Mouse (Mus musculus): ENCODE results near the gene Mcm3ap.

The Mcm3ap gene

DNA sequence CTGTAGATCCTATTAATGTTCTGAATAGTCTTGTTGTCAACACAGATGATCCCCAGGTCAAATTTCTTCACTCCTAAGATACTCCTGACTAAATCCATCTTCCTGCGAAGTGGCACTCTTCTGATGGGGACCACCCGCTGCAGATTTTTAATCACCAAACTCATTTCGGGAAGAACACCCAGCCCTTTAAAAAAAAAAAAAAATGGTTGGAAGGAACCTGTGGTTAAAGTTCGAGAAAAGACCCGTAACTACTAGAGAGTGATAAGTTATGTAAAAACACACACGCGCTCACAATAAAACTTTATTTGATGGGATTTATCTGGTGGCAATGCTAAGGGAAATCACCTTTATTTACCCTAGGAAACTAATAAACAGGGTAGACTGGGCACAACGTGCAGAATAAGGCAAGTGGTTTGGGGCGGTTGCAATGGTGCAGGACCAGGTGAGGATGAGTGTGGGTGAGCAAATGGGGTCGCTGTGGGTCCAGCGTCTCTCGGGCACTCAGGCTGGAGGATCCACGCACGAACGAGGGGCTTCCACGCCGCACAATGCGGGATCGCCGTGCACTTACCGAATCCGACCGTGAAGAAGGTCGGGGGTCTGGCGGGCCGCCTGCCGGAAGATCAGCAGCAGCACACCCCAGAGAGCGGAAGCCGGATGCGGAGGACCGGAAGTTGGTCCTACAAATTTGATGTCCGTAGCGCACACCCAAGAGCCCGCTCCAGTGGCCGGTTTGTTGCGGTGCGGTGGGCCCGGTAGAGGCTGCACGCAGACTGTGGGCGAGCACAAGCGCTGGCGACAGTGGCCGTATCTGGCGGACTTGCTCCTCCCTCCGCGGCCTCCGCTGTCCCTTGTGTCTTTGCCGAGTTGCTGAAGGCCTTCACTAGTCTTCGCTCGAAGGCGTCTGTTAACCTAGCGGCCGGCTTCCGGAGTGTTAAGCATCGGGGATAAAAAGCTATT, at the start of gene Mcm3ap, which contains the start of gene Ybey:
Gene Mcm3ap (plus strand): TSS at position 725 of the 960 bp plus-strand sequence.
Gene Ybey (minus strand): TSS at position 912 of the 960 bp plus-strand sequence.
- peak; percentile 76 for DNase-seq (ENCODE audit: low spot score)

DNA sequence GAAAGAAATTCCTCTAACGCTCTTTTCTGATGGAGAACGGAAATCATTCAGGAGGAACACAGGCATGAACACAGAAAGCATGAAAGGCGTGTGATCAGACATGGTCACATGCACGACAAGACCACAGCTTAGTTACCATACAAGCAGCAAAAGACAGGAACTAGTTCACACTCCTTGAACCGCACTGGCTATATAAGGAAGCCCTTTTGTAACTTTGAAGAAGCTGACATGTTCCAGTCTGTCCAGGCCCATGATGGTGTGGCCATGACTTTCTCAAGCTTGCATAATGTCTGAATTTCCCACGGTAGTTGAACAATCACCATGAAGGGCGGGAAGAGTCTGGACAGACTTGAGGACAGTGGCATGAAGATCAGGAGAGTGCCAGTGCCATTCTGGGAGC, 43.1 kb upstream of the Mcm3ap start:
- DNase-seq (ENCODE audit: low spot score), result no peak

DNA sequence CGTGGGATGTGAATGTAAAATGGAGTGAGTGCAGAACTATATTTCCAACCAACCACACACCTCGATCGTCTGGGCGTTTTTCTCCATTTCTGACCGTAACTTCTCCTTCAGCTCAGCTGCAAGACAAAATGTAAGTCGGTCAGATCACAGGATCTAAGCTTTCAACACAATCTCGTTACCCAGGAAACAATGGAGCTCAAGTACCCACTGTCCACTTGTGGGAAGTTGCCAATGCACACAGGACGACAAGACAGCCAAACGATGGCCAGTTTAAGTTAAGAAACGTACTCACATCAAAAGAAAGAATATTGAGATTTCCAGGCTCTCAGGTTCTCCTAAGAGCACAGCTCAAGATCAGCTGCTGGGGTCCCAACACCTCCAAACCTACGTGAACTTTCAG, 34.8 kb upstream of the Mcm3ap start:
- DNase-seq (ENCODE audit: low spot score), result no peak

DNA sequence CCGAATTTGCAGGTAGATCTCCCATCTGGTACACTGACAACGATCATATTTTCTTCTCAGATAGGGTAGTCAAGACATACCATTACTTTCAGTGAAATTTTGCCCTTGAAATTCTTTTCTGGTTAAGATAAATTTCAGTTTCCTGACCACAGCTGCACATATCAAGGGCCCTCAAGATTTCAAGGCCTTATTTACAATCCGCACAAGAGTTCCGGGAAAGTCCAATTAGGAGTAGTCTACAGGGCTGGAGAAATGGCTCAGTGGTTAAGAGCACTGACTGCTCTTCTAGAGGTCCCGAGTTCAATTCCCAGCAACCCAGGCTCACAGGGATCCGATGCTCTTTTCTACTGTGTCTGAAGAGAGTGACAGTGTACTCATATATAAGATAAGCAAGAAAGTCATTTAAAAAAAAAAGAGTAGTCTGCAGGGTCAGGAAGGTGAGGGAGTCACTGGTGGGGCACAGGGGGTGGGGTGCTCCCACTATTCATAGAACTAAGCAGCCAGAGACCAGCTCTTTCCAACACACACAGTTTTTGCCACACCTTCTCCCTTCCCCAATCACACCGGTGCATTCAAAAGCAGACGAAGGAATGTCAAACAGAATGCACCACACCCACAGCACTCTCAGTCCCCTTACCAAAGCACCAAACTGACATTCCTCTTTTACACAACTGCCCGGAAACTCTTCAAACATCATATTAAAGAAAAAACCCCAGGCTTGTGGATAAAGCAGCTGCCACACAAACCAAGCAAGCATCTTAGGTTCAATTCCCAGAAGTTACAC, 29.4 kb upstream of the Mcm3ap start:
- DNase-seq (ENCODE audit: low spot score), result no peak

DNA sequence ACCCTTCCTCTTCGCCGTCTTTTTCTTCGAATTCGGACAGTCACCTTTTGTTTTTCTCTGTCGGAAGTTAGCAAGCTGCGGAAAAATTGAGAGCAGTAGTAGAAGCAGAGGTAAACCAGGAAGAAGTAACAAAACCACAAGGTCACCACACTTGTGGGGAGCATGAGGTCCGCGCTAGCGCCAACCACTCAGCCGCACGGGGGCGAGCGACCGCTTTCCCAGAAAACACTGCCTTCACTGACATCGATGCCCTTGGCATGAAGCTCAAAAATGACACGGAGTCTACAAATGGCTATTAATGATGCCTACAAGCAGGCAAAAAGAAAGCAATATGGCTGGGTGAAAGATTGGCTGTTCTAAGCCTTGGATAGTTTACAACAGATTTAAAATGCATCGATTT, 28.4 kb upstream of the Mcm3ap start, which contains the start of gene AC141477.1:
Gene AC141477.1 (minus strand): TSS at position 164 of the 400 bp plus-strand sequence.
- no peak for DNase-seq (ENCODE audit: low spot score)

DNA sequence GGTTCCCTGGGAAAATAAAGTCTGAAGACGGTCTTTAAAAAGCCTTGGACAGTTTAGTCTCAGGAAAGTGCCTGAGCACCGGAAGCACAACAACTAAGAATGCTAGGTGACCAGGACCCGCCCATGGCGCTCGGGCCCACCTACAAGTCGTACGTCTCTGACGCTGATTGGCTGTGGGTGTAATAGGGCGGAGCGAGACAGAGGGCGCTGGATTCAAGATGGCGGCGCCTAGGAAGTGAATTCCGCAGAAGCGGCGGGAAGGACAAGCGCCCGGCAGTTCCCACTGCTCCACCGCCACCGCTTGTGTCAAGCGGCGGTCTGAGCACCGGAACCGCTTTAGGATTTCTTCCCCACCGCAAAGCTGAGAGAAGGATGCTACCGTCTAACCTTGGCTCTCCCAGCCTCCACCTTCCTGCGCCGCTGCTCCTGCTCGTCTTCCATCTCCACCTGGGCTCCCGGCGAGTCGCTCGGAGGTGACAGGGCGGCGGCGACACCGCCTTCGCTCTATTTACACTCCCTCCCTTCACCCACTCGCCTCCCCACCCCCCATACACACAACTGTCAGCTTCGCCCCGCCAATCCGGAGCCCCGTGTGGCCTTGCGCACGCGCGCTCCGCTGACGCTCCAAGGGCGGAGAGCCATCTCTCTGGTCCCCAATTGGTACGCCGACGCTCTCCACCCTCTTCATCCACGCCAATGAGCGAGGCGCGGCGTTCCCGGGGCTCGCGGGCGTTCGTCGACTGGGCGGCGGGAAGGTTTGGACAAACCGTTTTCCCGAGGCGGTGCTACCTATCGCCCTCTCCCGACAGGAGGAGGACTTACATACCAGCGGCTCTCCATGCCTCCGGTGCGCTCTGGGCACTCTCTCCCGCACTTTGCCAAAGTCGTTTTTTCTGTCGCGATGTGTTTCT, 26.3 kb upstream of the Mcm3ap start, which contains the start of gene Pcnt:
Gene Pcnt (minus strand): TSS at position 609 of the 911 bp plus-strand sequence.
- peak; percentile 96 for DNase-seq (ENCODE audit: low spot score)

DNA sequence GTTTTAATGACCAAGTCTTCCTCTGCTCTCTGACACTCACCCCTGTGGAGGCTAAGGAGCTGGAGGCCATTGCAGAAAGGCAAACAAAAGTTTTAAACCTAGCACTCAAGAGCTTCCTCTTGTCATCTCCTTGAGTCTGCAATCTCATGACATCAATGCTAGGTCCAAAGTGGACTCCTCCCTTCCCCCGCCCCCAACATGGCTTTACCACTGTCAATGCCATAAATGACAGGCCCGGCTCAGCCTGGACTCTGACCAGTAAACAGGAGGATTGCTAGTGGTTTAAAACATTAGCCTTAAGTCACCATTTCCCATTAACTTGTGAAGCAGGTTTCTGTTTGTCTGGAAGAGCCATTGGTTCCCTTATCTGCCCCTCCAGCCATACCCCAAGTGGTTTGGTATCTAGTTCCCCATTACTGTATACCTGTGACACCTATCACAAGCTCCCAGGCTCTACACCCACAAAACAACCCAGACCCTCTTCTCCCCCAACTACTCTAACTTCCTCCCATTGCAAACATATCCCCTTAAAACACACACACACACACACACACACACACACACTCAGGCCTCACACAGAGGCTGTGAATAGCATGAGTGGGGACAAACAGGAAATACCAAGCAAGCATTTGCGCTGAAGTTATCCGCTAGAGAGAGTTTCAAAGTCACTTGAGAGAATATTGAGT, 22.6 kb upstream of the Mcm3ap start:
- no peak for DNase-seq (ENCODE audit: low spot score)

DNA sequence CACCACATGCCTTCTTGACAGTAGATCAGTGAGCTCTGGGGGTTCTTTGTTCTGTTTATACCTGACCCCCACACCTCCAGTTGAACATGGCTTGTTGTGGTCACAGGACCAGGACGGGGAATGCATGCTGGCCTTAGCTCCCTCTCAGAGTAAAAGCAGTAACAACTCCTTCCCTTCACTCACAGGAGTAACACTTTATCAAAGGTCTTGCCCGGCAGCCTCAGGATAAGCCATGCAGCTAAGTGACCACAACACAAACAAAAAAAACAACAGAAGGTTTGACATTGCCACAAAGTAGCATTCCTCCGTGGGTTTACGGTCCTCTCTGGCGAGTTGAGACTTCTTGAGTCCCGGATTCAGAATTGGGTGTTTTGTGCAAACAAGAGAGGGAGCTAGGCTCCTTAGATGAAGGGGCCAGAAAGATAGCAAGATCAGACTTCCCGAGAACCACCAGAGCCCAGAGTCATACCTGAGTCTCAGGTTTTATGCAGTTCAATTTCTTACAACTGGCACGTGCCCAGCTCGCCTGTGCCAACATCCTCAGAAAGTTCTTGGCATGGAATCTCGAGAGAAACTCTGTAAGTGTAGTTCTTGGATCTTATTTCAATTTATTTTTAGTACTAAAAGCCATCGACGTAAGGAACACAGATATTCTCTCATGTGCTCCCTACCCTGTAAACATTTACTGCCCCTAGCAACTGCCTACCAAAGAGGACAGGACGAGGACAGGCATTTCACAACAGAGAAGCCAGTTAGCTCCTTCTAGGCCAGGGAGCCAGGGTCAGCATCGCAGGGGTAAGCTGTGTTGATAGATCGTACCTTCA, 21.1 kb upstream of the Mcm3ap start:
- no peak for DNase-seq (ENCODE audit: low spot score)

DNA sequence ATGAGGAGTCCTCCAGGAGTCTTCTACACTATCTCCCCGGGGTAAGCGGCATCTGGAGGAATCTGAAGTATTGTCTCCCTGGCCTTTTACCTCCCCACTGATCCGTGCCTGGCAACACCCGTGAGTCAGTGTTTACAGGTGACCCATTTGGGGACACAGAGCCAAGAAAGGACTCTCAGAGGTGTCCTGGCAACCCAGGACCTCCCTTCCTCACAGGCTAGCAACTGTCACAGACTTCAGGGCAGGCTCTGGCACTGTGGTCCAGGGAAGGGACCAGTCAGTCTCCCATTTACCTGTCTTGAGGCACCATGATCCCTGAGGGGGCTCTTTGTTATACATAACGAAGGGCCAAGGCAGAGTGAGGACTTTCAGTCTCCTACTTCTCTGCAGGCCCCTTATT, 19.9 kb upstream of the Mcm3ap start, which contains the start of gene 2610028H24Rik:
Gene 2610028H24Rik (plus strand): TSS at position 231 of the 400 bp plus-strand sequence.
- no peak for DNase-seq (ENCODE audit: low spot score)

DNA sequence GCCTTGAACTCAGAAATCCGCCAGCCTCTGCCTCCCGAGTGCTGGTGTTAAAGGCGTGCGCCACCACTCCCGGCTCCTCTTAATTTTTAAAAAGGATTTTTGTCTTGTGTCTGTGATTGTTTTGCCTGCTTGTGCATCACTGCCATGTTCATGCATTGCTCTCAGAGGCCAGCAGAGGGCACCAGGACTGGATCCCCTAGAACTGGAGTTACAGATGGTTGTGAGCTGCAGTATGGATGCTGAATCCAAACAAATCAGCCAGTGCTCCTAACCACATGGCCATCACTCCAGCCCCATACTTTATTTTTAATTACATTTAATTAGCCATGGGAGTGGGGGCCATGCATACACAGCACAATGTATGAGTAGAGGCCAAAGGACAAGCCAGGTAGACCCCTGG, 13.4 kb upstream of the Mcm3ap start:
- no peak for DNase-seq (ENCODE audit: low spot score)

DNA sequence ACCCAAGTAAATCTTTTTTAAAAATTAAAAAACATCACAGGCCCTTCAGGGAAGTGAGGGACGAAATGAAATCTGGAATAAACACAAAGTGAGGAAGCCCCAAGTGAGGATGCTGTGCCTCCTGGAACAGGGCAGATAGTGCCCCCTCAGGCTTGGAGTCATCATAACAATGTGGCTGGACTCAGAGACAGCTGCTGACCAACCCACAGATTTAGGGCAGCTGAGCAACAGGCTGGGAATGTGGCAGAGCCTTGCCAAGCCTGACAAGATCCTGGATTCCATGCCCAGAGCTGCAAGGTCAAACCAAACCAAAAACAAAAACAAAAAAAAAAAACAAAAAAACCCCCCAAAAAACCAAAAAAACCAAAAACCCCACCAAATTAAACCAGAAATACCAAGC, 7.5 kb upstream of the Mcm3ap start:
- DNase-seq (ENCODE audit: low spot score), result no peak

DNA sequence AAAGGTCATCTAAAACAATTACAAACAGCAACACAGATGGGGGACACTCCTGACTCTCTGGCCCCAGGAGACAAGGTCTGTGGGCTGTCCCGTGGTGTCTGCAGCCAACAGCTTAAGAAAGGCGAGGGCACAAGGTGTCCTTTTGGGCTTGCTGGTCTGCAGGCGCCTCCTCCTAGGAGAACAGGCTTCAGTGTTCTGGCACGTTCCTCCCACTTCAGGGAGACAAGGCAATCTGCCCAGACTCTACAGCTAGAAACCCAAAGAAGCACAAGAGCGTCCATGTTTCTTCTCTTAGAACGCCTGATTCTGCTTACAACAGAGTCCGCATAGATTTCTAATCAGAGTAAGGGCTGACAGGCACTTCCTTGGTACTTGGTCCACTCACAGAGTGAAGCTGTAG, 6.4 kb upstream of the Mcm3ap start:
- no peak for DNase-seq (ENCODE audit: low spot score)

DNA sequence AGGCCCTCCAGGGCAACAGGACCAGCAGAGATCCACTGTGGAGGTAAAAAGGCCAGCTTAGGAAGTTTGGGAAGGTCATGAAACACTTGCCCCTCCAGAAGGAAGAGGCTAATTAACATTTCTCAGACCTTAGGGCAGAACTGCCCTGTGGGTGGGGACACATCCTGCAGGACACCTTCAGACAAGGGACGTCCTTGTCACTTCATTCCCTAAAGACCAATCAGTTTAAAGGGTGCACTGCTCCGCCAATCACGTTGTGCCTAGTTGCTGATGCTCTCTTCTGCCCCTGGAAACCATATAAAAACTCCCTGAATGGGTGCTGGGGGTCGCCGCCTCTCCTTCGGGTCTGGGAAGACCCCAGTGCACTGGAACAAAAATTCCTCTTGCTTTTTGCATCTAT, 6.0 kb upstream of the Mcm3ap start:
- no peak for DNase-seq (ENCODE audit: low spot score)

DNA sequence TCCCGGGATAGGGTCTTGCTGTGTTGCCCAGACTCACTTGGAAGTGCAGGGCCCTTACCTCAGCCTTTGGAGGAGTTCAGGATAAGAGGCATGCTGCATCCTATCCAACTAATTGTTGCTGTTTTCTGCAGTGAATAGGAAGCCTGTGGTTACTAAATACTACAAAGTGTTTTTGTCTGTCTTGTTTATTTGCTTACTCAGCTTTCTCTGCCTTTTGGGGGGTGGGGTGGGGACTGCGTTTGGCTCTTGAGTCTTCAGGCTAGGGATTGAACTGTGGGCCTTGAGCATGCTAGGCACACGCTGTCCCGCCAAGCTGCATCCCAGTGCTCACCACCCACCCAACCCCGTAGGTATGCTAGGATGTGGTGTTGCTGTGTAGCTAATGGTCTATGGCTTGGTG, 5.0 kb downstream of the Mcm3ap start:
- no peak for DNase-seq (ENCODE audit: low spot score)

DNA sequence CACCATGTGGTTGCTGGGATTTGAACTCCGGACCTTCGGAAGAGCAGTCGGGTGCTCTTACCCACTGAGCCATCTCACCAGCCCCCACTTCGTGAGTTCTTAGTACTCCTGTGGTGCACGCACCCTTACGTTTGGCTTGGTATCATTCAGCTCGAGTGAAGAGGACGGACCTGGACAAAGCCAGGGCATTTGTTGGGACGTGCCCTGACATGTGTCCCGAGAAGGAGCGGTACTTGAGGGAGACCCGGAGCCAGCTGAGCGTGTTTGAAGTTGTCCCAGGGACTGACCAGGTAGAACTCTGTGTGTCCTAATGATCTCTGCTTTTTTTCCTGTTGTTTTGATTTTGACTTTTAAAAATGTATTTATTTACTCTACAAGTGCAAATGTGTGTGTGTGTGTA, 12.1 kb downstream of the Mcm3ap start:
- no peak for DNase-seq (ENCODE audit: low spot score)

DNA sequence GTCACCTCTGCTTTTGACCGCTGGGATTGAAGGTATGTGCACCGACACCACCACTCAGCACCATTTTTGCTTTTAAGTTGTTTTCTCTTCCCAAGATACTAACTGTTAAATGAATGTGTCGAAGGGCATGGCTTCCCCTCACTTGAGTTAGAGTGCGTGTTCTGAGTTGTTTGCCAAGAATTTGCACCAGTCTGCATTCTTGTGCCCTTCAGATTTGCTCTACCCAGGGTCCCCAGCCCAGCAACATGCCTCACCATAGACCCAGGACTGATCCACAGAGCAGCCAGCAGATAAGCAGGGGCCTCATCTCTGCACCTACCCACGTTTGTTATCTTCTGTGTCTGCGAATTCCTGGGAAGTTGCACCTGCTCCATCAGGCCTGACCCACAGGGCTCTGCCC, 12.8 kb downstream of the Mcm3ap start:
- no peak for DNase-seq (ENCODE audit: low spot score)

DNA sequence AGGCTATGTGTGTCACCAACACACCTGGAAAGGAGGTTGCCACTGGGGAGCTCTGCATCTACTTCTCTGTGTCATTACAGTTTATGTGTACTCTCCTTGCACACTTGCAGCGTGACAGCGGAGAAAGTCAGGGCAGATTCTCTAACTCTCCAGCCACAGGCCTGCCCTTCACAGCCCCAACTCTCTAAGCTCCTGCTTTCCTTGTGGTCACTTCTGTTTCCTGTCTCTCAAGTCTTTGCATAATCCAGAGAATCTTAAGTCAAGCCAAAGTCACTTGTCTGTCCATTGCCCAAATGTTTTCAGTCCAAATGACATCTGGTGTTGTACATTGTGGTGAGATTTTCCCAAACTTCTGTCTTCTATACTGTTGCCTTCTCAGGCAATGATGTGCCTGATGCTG, 17.6 kb downstream of the Mcm3ap start:
- DNase-seq (ENCODE audit: low spot score), result no peak

DNA sequence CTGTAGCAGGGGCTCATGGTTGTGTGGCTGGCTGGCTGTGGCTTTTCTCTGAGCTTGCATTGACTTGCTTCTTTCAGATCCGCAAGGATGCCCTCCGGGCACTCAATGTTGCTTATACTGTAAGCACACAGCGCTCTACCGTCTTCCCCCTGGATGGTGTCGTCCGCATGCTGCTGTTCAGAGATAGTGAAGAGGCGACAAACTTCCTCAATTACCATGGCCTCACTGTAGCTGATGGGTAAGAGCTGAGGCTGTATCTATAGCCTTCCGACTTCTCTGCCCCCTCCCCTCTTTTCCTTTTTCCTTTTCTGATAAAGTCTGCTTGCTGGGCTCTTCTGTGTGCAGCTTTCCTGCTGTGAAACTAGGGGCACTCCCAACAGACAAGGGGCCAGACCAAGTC, 19.5 kb downstream of the Mcm3ap start:
- DNase-seq (ENCODE audit: low spot score), result no peak

DNA sequence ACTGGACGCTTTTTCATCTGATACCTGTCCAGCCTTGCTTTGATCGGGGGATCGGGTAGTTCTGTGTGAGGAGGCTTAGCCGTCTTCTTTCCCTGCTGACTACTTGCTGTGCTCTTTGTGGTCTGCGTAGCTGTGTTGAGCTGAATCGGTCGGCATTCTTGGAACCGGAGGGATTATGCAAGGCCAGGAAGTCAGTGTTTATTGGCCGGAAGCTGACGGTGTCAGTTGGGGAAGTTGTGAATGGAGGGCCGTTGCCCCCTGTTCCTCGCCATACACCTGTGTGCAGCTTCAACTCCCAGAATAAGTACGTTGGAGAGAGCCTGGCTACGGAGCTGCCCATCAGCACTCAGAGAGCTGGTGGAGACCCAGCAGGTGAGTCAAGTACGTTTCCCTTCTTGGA, 20.5 kb downstream of the Mcm3ap start:
- DNase-seq (ENCODE audit: low spot score), result no peak

DNA sequence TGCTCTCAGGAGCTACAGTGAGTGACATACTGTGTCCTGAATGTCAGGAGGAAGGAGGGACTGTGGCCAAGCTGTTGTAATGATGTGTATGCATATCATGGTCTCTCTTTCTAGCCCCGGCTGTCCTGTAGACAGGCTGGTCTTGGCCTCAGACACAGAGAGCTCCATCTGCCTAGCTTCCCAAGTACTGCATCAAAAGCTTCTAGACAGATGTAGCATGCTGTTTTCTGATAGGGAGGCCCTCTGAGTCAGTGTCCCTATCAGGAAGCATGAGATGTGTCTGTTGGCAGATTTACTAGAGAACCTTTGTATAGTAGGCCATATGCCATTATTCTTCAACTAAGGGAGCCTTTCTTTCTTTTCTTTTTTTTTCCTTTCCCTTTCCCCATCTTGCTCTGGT, 24.8 kb downstream of the Mcm3ap start:
- no peak for DNase-seq (ENCODE audit: low spot score)

Measured in ovary, adult 18-20 months (tissue).